Mouse (Mus musculus) spleen, postnatal 4 days (tissue): ENCODE measurements around the gene Olfr399.

Experiments used
- DNase-seq, 2 experiments: peaks; one replicate each; pipeline ENCODE4 v3.0.0; 2022; ENCODE audit warnings: low spot score in 2 of 2

Gene Olfr399

GRCm38 (mm10) chr11:74056451-74056850 lies at the start of gene Olfr399, which contains the start of gene Olfr139:
Gene Olfr399 (minus strand): TSS chr11:74056615.
Gene Olfr139 (minus strand): TSS chr11:74056551.
- no peak for DNase-seq

DNA sequence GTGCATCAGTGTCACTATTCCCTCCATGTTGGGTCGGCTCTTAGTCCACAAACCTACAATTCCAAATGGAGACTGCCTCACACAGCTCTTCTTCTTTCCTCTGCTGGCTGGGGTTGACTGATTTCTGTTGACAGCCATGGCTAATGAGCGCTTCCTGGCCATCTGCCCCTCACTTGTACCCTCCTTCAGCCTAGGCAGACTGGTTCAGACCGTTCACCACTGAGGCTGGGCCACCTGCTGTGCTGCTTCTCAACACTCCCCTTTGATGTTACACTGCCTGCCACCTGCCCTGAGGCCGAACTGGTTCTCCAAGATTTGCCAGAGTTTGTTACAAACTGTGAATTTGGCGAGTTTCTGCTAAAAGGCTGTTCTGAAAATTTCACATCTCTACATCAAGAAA lies 48.7 kb upstream of the Olfr399 start:
- no peak for DNase-seq

DNA sequence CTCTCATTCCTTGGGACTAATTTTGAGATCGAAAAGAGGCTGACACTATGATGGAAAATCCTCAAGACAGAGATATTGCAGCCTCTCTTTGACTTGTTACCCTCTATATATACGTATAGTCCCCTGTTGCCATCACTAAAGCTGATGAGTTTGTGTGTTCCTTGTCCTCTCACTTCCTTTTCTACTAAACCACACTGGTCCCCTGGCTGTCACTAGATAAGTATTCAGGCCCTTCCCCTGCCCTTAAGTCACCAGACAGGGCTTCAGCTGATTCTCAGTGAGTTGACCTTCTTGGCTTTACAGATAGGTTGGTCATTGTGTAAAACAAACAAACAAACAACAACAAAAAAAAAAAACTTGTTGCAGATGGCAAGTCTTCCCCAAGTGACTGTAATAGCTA lies 45.1 kb upstream of the Olfr399 start:
- DNase-seq = no peak

DNA sequence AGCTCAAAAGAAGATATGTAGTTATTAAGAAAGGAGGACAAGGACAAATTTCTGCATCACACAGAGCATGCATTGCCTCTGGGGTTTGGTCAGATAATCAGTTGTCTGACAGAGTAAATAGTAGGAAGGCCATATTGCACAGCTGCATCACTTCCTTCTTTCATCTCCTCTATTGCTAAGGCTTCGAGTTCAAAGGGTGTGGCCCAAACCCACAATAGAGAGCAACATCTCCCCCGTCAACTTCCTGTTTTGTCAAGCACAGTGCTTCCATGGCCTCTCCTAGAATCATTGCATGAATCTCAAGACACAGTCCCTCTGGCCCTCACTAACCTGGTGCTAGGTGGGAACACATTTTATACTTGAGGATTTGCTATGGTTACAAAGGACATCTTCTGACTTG lies 44.3 kb upstream of the Olfr399 start:
- no peak for DNase-seq

DNA sequence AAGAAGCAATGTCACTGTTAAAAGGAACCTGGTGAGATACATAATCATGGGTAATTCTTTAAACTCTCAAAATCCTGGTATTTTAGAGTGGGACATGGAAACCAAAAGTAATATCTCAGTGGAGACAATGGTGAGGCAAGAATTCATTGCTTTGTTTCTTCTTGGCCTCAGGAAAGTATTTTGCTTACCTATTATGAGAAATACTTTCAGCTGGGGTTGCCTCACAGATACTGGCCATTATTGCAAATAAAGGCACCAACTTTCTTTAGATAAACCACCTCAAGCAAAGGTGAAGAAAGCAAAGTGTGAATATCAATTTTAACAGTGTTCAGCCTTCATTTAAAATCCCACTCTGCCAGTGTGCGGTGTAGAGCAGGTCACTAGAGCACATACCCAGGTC lies 13.2 kb upstream of the Olfr399 start, which contains the start of gene Zfp616:
Zfp616 (plus strand) TSS at position 301 of the 400 bp plus-strand sequence.
- DNase-seq = no peak

DNA sequence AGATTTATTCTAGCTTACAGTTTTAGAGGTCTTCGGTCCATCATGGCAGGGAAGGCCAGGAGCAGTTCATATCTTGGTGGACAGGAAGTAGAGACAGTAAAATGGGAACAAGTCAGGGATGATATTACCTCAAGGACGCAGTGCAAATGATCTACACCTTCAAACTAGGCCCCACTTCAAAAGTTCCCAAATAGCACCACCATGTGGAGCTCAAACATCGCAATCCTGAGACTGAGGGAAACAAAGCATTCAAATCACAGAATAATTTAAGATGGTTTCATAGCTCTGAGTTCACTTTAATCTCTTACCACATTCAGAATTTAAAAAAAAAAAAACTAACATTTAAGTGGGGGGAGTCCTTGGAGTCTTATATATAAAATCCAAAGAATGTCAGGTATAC lies 5.1 kb downstream of the Olfr399 start:
- no peak for DNase-seq
